Mouse (Mus musculus) bone marrow, adult 2 months (tissue): ENCODE data around the gene Wdr78. TPM values are rescaled to one million over a fixed set of nuclear protein-coding genes. Genes with fewer than 3 reads are reported as not detected.

Source experiments
- H3K27ac ChIP-seq: fragments of 200-500 bp; 2 replicates; pipeline ENCODE4 v1.5.1; 2012; ENCODE audit warnings: low read depth, mild to moderate bottlenecking, control low read depth, inconsistent platforms, low read length; ENCODE audit not compliant: control insufficient read depth, poor library complexity, insufficient read depth
- H3K4me1 ChIP-seq: fragments of 200-500 bp; 2 replicates; pipeline ENCODE4 v1.6.1; 2011; ENCODE audit warnings: low read length; ENCODE audit not compliant: control insufficient read depth, insufficient read depth
- H3K4me3 ChIP-seq: fragments of 200-500 bp; replicated peaks from 2 replicates; pipeline ENCODE3; 2011; ENCODE audit warnings: mild to moderate bottlenecking, low read depth, low read length, control low read depth; ENCODE audit not compliant: control insufficient read depth
- CTCF ChIP-seq: fragments of 200-500 bp; IDR thresholded peaks from 2 replicates; pipeline ENCODE4 v1.5.1; 2011; ENCODE audit warnings: low read length, control low read depth; ENCODE audit not compliant: control insufficient read depth, insufficient read depth
- POLR2A ChIP-seq: fragments of 200-500 bp; IDR thresholded peaks from 2 replicates; pipeline ENCODE4 v1.6.1; 2011; ENCODE audit warnings: low read depth, mild to moderate bottlenecking, control low read depth, low read length, borderline replicate concordance; ENCODE audit not compliant: control insufficient read depth
- WGBS: fragments of 180-500 bp; shearing (Covaris S2); methylation state at CpG from one replicate; pipeline ENCODE4 v1.1.7; 2018; 5-methylcytosine and 5-hydroxymethylcytosine counted together
- polyA plus RNA-seq: library from polyadenylated mRNA; stranded (reverse); fragments of >200 nt; gene quantifications from 2 replicates; pipeline ENCODE4 v1.2.4, GENCODE M21; 2011; ENCODE audit warnings: low replicate concordance; ENCODE audit not compliant: missing spikeins, insufficient read depth, insufficient read length

Wdr78 gene
- polyA plus RNA-seq, 1 experiment: 2.0 TPM

DNA sequence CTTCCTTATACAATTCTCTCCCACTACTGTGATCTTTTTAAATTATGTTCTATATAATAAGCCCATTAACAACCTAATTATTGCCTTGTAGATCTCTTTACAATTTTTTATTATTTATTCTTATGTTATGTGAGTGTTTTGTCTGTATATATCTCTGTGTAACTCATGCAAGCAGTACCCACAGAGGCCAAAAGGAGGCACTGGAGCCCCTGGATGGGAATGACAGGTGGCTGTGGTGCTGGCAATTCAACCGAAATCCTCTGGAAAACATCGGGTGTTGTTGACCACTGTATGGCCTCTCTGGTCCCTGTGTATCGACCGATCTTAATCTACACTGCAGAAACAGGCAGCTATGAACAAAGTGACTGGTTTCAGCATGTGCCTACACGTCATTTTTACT, 29.1 kb downstream of the Wdr78 start:
- Histone ChIP-seq H3K4me1 (no peaks in the 10 kb centered on the region), H3K4me3 (no peak overlapping the region), H3K27ac (no peak overlapping the region)
- 88% methylated on average over 5 of the region's 5 CpGs for WGBS
- TF ChIP-seq CTCF (peak; percentile 12; the same call in 1 of the 2 replicates), POLR2A (no peak)

DNA sequence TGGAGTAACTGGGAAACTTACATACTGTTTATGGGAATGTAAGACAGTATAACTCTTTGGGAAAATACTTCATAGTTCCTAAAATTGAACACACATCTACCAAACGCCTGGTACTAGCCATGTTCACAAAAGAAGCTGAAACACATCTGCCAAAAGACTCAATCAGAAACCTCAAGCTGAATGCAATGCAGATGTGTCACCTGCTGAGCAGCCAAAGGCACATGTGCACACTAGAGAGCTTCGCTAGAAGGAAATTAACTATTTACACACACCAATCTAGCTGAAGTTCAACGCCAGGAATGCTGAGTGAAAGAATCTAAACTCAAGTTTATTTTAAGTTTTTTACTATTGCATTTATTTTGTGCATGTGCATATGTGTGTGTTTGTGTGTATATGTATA, 43.7 kb downstream of the Wdr78 start:
- H3K4me3 ChIP-seq: no peak overlapping the region
- H3K4me1 ChIP-seq: no peaks in the 10 kb centered on the region
- TF ChIP-seq POLR2A (no peak), CTCF (no peak)
- WGBS: 84% methylated on average over 3 of the region's 3 CpGs
- no peak overlapping the region for H3K27ac ChIP-seq

DNA sequence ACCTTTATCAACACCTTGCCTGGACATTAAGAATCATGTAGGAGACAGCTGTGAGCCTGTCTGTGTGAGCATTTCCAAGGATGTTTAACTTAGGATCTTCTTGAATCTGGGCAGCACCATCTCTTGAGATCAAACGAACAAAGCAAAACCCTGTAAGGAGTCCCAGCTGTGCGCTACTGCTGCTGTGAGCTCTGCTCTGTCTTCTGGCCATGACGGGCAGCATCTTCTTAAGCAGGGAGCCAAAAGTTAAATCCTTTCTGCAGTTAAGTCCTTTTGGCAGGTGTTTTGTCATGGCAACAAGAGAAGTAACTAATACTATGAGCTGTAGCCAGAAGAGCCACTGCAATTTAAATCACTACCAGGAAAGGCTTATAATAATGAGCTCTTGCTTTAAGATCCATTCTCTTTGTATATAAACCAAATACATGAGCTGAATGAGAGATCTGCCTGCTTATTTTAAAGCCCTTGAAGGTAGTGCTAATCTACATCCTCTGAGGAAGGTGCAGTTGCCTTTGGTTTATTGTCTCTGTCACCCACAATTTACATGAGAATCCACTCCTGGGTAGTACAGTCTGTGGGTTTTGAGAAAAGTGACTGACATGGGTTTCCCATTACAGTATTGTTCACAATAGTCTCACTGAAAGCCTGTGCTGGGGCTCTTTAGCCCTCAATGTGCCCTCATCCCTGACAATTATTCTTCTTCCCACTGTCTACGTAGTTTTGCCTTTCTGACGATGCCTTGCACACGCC, 46.3 kb downstream of the Wdr78 start:
- WGBS: 88% methylated on average over 6 of the region's 6 CpGs
- Histone ChIP-seq H3K27ac (no peak overlapping the region), H3K4me3 (no peak overlapping the region), H3K4me1 (no peaks in the 10 kb centered on the region)
- TF ChIP-seq POLR2A (no peak), CTCF (no peak)

DNA sequence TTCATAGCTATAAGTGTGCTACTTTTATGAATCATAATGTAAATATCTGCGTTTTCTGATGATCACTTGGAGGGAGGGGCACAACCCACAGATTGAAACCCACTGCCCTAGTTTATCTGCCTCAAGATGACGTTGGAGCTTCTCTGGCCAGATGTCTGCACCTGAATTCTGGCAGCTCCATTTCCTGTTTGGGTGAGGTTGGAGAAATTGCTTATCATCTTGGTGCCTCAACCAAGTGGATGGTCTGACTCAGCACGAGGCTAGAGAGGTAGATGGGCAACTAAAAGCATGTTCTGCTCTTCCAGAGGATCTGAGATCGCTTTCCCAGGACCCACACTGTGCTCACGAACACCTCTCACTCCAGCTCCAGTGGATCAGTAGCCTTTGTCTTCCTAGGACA, 49.4 kb downstream of the Wdr78 start:
- no peak for TF ChIP-seq CTCF
- TF ChIP-seq POLR2A: no peak
- Histone ChIP-seq H3K4me3 (no peak overlapping the region), H3K4me1 (no peaks in the 10 kb centered on the region), H3K27ac (no peak overlapping the region)
- WGBS: 44% methylated on average over 5 of the region's 5 CpGs

DNA sequence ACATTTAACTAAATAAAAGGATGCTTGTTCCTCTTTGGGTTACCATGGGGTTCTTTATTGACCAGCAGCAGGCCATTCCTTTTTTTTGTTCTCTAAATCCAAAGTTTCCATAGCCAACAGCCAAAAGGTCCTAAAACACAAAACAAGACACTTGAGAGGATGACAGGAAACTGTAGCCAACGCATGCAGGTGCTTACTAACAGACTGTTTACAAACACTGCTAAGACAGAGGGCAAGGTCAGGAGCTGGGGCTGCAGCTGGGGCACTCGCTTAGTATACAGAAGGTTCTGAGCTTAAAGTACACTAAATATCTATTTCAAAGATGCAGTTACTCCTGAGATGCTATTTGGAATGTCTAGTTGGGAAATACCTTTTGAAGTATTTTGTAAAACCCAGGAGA, 49.9 kb downstream of the Wdr78 start:
- H3K4me1 ChIP-seq: no peaks in the 10 kb centered on the region
- 79% methylated on average over 2 of the region's 2 CpGs for WGBS
- no peak overlapping the region for H3K27ac ChIP-seq
- no peak overlapping the region for H3K4me3 ChIP-seq
- TF ChIP-seq CTCF (no peak), POLR2A (no peak)

DNA sequence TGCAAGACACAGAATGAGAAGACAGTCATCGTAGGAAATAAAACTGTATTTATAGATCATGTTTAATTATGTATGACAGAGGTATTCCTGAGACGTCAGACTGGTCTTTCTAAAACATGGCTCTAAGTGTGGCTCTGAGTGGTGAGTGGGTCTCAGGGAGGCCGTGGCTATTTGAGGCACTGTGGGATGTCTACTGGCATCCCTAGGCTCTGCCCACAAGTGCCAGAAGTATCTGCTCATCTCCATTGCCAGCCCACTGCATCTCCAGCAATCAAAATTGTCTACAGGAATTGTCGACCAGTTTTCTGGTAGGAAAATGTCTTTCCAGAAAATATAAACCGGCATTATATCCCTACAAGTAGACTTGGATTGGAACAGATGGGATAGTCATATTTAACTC, 57.4 kb downstream of the Wdr78 start:
- Histone ChIP-seq H3K4me1 (no peaks in the 10 kb centered on the region), H3K27ac (no peak overlapping the region), H3K4me3 (no peak overlapping the region)
- WGBS: 83% methylated on average over 5 of the region's 5 CpGs
- no peak for TF ChIP-seq POLR2A
- TF ChIP-seq CTCF: no peak

DNA sequence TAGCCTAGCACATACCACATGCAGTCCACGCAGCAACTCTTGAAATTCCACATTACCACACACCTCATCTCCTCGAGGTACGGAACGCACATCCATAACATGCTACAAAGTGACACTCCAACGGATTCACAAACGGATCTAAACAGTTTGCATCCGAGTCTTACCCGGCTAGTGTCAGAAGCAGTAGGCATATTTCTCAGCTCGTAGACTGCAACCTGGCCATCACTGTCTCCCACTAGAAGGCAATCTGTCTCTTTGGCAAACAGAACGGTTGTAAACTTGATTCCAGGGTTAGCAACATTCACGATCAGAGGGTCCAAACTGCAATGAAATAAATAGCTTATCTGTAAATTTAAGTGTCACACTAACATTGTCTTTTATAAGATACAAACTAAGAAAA, 66.3 kb downstream of the Wdr78 start:
- TF ChIP-seq CTCF (no peak), POLR2A (no peak)
- WGBS: 84% methylated on average over 11 of the region's 11 CpGs
- H3K4me3 ChIP-seq: no peak overlapping the region

DNA sequence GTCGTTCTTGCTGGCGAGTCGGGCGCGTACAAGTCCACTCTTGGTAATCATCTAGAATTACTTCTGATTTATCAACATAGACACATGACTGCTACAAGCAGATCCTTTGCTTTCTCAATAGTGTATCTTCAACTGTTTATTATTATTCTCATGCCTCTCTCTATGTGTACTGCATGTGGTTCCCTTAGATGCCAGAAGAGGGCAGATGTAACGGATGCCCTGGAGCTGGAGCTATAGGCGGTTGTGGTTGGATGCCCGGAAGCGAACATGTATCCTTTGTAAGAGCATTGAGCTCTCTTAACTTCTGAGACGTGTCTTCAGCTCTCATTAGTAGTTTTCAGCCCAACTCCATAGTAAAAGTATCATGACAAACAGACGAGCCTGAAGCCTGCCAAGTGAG, 71.4 kb downstream of the Wdr78 start:
- TF ChIP-seq POLR2A (no peak), CTCF (no peak)
- H3K27ac ChIP-seq: no peak overlapping the region
- no peaks in the 10 kb centered on the region; the same call in 1 of the 2 replicates for H3K4me1 ChIP-seq
- 88% methylated on average over 11 of the region's 11 CpGs for WGBS
- no peak overlapping the region for H3K4me3 ChIP-seq

More for the DNA sequence above, 66.3 kb downstream of the Wdr78 start:
- Histone ChIP-seq H3K4me1 (no peaks in the 10 kb centered on the region), H3K27ac (no peak overlapping the region)

DNA sequence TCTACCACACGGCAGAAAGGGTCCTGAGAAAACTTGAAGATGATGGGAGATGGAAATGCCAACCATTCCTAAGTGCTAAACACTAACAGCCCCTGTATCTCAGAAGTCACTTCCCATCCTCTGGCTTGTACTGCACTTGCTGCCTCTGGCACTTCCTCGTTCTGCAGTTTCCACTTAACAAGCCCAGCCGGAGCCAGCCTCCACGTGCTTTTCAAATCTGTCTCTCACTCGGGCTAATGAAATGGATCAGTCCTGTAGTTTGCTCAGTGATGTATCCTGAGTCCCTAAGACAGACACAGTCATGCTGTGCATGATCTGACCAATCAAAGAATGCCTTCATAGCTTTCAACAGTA, 74.5 kb downstream of the Wdr78 start:
- Histone ChIP-seq H3K27ac (no peak overlapping the region), H3K4me1 (no peaks in the 10 kb centered on the region; the same call in 1 of the 2 replicates), H3K4me3 (no peak overlapping the region)
- WGBS: 10% methylated on average over 5 of the region's 5 CpGs
- no peak for TF ChIP-seq CTCF
- TF ChIP-seq POLR2A: no peak
